Mouse (Mus musculus) intestine, postnatal 0 days (tissue): ENCODE data around the gene Nle1. TPM values are rescaled to one million over a fixed set of nuclear protein-coding genes. Genes with fewer than 3 reads are reported as not detected.

Experiments used
- ATAC-seq: fragments of 200-750 bp; cut with Nextera tagmentation; 2 replicates; pipeline ENCODE4 v1.8.0; 2017; ENCODE audit warnings: mild to moderate bottlenecking, moderate TSS enrichment, moderate library complexity
- H3K27ac ChIP-seq: fragments of 300-500 bp; sonication (generic); 2 replicates; pipeline ENCODE4 v1.5.1; 2014; ENCODE audit warnings: mild to moderate bottlenecking, low read depth, low read length, moderate library complexity
- H3K27me3 ChIP-seq: fragments of 300-500 bp; sonication (generic); replicated peaks from 2 replicates; pipeline ENCODE4 v1.6.1; 2014; ENCODE audit warnings: low read length, mixed read lengths; ENCODE audit not compliant: control insufficient read depth, insufficient read depth
- H3K36me3 ChIP-seq: fragments of 300-500 bp; sonication (generic); 2 replicates; pipeline ENCODE4 v1.6.1; 2014; ENCODE audit warnings: mild to moderate bottlenecking, moderate library complexity; ENCODE audit not compliant: control insufficient read depth, insufficient read depth
- H3K4me1 ChIP-seq: fragments of 300-500 bp; sonication (generic); replicated peaks from 2 replicates; pipeline ENCODE4 v1.6.1; 2014; ENCODE audit warnings: antibody characterized with exemption, low read length, mixed read lengths; ENCODE audit not compliant: control insufficient read depth, insufficient read depth
- H3K4me2 ChIP-seq: fragments of 300-500 bp; sonication (generic); replicated peaks from 2 replicates; pipeline ENCODE4 v1.6.1; 2014; ENCODE audit warnings: low read depth, mild to moderate bottlenecking, moderate library complexity
- H3K4me3 ChIP-seq: fragments of 300-500 bp; sonication (generic); 2 replicates; pipeline ENCODE4 v1.5.1; 2014; ENCODE audit warnings: low read depth, low read length
- H3K9ac ChIP-seq: fragments of 300-500 bp; sonication (generic); 2 replicates; pipeline ENCODE4 v1.6.1; 2014; ENCODE audit warnings: mild to moderate bottlenecking, low read depth, low read length
- H3K9me3 ChIP-seq: fragments of 300-500 bp; sonication (generic); 2 replicates; pipeline ENCODE4 v1.6.1; 2016; ENCODE audit warnings: mixed run types; ENCODE audit not compliant: control insufficient read depth
- CTCF ChIP-seq: sonication (generic); IDR thresholded peaks from 2 replicates; pipeline ENCODE4 v1.5.1; 2016; ENCODE audit warnings: low read depth, mild to moderate bottlenecking, control low read depth, antibody characterized with exemption, moderate library complexity
- WGBS: fragments of 180-500 bp; shearing (Covaris S2); extraction: QIAGEN DNeasy Blood & Tissue Kit; methylation state at CpG from one replicate; pipeline ENCODE4 v1.1.7; 2014; 5-methylcytosine and 5-hydroxymethylcytosine counted together
- polyA plus RNA-seq: library from polyadenylated mRNA; unstranded; fragments of >200 nt; fragmentation: Nextera tagmentation; extraction: Ambion mirVana; gene quantifications from 2 replicates; pipeline ENCODE4 v1.2.1, GENCODE M21; 2015

The Nle1 gene
- polyA plus RNA-seq, 1 experiment from 2014 or later = 8.0 TPM

DNA sequence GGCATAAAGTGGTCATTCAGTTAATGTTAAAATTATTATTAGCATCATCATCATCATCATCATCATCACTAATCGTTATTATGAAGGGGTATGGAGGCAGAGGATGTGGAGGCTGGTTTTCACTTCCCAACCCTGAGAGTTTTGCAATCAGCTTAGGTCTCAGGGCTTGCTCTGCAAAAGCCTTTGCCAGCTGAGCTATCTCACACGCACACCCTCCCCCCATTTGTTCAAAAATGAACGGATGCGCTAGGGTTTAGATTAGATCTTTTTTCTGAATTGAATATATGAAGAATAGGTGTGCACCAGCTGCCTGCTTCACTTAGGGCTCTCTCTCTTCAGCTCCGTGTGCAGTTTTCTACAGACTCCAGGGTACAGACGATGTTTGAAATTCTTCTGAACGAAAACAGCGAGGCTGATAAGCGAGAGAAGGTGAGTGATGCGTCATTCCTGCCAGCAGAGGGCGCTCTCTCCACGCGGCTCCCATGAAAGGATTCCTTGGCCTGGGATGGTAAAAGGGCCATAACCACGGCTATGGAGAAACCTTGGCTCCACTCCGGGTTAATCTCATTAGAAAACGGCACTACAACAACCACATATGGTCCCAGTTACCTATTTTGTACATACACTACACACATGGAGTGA, 6.6 kb upstream of the Nle1 start:
- no peaks in the 10 kb centered on the region for H3K36me3 ChIP-seq
- H3K4me2 ChIP-seq = peak overlapping the region; percentile 35; the same call in 1 of the 2 replicates
- TF ChIP-seq CTCF = peak; percentile 99
- 0 out of 2 replicates have a peak, but pooled peaks cover 6% of the 10 kb centered on the region for H3K27me3 ChIP-seq
- 8% methylated on average over 16 of the region's 16 CpGs for WGBS
- H3K9me3 ChIP-seq = no peaks in the 10 kb centered on the region
- ATAC-seq = peak; percentile 41; the same call in 1 of the 2 replicates
- H3K4me3 ChIP-seq = no peak overlapping the region
- H3K4me1 ChIP-seq = no peaks in the 10 kb centered on the region
- no peak overlapping the region for H3K27ac ChIP-seq
- H3K9ac ChIP-seq = no peak overlapping the region

DNA sequence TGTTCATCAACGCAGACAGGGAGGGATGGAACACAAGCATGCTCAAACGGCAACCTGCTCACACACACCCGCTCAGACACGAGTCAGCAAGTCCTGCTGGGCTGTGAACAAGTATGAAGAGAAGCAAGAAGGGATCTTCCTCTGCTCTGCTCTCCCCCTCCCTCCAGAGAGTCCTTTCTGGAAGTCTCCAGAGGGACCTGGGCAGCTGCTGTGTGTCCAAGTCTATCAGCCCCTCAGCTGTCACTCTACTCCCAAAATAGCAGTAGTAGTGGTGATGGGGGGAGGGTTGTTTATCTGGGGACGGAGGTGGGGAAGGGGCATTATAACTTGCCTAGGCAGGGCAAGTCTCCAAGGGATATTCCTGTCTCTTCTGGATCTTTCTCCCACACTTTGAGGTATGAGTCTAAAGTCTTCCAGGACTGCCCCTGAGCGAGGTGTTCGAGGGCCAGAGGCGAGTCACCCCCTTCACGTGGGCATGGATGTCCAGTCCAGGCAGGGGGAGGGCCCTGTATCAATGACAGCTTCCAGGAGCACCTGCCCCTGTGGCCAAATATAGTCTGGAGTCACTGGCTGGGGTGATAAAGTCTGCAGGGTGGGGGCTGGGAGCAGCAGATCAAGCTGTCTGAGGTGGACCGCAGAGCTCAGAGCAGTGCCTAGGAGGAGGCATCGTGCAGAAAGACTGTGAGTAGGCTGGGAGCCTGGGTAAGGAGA, 2.6 kb upstream of the Nle1 start:
- H3K4me1 ChIP-seq = no peaks in the 10 kb centered on the region
- 66% methylated on average over 11 of the region's 11 CpGs for WGBS
- TF ChIP-seq CTCF = no peak

DNA sequence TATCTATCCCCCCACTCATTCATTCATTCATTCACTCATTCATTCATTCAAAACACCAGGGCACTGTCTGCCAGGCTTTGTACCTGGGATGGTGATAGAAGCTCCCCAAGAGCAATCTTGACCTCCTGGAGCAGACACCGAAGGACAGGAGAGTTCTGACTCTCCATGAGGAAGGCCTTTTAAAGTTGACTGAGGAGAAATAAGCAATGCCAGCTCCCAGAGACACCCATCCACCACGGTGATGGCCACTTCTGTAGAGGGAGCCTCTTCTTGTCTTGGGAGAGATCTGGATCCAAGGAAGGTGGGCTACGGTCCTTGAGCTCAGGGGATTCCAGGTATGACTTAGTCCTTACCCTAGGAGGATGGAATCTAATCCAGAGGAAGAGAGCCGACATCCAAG, 2.0 kb upstream of the Nle1 start, which contains the start of gene Unc45b:
Unc45b (plus strand) TSS at position 301 of the 400 bp plus-strand sequence.
- Histone ChIP-seq H3K27me3 (0 out of 2 replicates have a peak, but pooled peaks cover 6% of the 10 kb centered on the region), H3K27ac (no peak within 1 kb of the TSS), H3K4me1 (no peaks in the 10 kb centered on the region), H3K9me3 (no peaks in the 10 kb centered on the region), H3K4me3 (no peak within 1 kb of the TSS), H3K9ac (no peak within 1 kb of the TSS), H3K4me2 (no peak within 1 kb of the TSS), H3K36me3 (0 out of 2 replicates have a peak, but pooled peaks cover 2% of the 10 kb centered on the region)
- TF ChIP-seq CTCF = no peak
- WGBS = 82% methylated on average over 4 of the region's 4 CpGs
- ATAC-seq = no peak

More for the DNA sequence above, 2.6 kb upstream of the Nle1 start:
- no peaks in the 10 kb centered on the region for H3K36me3 ChIP-seq
- no peak overlapping the region for H3K4me3 ChIP-seq
- 0 out of 2 replicates have a peak, but pooled peaks cover 6% of the 10 kb centered on the region for H3K27me3 ChIP-seq
- no peak overlapping the region for H3K9ac ChIP-seq
- H3K27ac ChIP-seq = no peak overlapping the region
- ATAC-seq = no peak
- H3K9me3 ChIP-seq = no peaks in the 10 kb centered on the region
- no peak overlapping the region for H3K4me2 ChIP-seq

DNA sequence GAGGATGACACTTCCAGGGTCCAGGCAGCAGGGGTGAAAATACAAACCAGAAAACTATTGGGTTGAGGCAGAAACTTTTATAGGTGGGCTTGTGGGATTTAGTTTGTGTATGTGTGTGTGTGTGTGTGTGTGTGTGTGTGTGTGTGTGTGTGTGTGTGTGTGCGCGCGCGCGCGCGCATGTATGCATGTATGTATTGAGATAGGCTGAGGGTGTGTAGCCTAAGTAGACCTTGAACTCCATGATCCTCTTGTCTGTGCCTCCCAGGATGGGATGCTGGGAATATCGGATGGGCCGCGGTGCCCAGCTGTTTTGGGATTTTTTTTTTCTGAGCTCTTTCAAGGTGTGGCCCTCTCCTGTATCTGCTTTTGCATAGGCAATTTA, 388 bp upstream of the Nle1 start:
- Histone ChIP-seq H3K4me1 (no peaks in the 10 kb centered on the region), H3K36me3 (peaks cover 17% of the 10 kb centered on the region), H3K27me3 (0 out of 2 replicates have a peak, but pooled peaks cover 3% of the 10 kb centered on the region), H3K9ac (0 out of 2 replicates have a peak overlapping the region, but pooled peaks have one; percentile 57), H3K4me2 (peak overlapping the region; percentile 83), H3K4me3 (peak overlapping the region; percentile 68), H3K27ac (no peak overlapping the region), H3K9me3 (no peaks in the 10 kb centered on the region)
- no peak for TF ChIP-seq CTCF
- WGBS = 64% methylated on average over 10 of the region's 10 CpGs
- peak; percentile 48; the same call in 1 of the 2 replicates for ATAC-seq

DNA sequence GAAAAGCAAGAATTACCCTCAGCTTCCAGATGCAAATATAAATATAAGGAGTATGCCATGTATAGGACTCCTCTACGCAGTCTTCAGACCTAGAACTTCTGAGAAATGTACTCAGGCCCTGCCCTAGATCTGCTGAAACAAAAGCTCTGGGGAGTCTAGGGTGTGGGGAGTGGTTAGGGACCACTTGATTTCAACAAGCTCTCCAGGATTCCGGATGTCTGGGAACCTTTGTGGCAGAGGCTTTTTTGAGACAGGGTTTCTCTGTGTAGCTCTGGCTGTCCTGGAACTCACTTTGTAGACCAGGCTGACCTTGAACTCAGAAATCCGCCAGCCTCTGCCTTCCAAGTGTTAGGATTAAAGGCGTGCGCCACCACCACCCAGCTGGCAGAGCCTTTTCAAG, 2.4 kb downstream of the Nle1 start:
- Histone ChIP-seq H3K27ac (no peak overlapping the region), H3K4me3 (no peak overlapping the region), H3K36me3 (peaks cover 43% of the 10 kb centered on the region), H3K4me1 (no peaks in the 10 kb centered on the region), H3K9ac (no peak overlapping the region), H3K9me3 (no peaks in the 10 kb centered on the region), H3K4me2 (no peak overlapping the region), H3K27me3 (no peaks in the 10 kb centered on the region)
- WGBS = 93% methylated on average over 5 of the region's 5 CpGs
- TF ChIP-seq CTCF = no peak
- ATAC-seq = no peak

DNA sequence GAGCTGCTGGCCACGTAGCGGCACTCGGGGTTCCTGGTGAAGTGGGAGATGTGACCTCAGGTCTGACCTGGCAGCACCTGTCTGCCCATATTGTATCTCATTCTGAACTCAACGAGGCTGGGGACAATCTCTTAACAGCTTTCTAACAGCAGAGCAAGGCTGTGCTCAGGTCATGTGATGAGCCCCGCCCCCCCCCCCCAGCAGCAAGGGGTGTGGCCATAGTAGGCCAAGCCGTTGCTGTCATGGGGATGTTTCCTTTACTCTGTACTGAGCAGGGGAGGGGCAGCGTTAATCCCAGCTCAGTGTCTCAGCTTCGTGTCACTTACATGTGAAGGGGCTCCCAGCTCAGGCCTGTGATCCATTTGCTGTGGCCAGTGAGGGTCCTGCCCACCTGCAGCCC, 3.3 kb downstream of the Nle1 start:
- Histone ChIP-seq H3K27me3 (no peaks in the 10 kb centered on the region), H3K9me3 (no peaks in the 10 kb centered on the region), H3K4me3 (no peak overlapping the region), H3K4me1 (no peaks in the 10 kb centered on the region), H3K27ac (no peak overlapping the region), H3K9ac (no peak overlapping the region), H3K4me2 (no peak overlapping the region), H3K36me3 (peaks cover 51% of the 10 kb centered on the region)
- TF ChIP-seq CTCF = no peak
- WGBS = 60% methylated on average over 8 of the region's 8 CpGs
- no peak for ATAC-seq
